Mouse (Mus musculus): Measurements from ENCODE around the gene Urad.
A peak's percentile ranks its signal among the peaks of the same experiment; 100 is the strongest.

The Urad gene

DNA sequence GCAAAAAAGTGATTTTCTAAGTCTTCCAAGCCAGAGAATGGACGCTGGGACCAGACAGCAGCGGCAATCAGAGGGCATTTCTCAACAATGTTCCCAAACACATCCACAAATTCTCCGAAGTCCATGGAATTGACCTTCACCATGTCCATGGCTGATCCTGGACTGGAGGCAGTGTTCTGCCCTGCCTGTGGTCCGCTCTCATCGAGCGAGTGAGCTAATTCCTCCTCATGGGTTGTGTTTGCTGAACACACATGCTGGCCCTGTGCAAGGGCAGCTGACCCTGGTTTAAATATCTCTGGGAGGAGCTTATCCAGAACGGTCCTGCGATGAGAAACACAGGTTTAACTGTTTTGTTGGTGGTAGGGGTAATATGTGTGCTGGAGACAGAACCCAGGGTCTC lies at the start of gene Urad:
Gene Urad, minus strand, starts transcription at position 258 of the 400 bp plus-strand sequence.
- DNase-seq (ENCODE audit: low spot score), result no peak

DNA sequence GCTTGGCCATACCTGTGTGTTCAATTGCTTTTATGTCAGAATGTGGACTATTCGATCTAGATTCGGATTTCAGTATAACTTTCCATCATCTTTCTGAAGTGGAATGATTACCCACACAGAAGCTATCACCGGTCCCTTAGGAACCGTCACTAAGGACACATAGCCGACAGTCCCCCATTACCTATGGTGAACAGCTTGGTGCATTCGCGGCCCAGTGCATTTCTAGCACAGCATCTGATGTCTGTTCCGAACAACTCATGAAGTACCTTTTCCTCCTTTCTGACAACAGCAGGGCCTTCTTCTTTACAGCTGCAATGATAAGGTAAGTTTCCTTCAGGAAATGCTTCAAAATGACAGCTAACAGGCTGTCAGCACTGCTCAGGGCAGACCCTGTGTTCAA lies 48.0 kb upstream of the Urad start:
- no peak for DNase-seq (ENCODE audit: low spot score)

DNA sequence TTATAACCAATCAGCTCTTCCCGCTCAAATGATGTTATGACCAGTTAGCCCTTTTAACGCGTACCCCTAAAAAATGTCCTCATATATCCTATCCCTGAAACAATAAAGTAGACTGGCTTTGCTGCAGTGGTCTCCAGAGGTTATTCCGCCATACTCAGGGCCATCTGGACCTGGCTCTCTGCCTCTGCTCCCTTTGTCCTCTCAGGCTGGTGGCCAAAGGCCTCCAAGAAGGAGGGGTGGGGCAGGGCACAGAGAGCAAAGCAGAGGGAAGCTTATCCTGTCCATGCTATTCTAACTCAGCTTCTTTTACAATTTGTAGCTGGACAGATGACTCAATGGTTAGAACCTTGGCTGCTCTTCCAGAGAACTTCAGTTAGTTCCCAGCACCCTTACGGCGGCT lies 46.0 kb upstream of the Urad start:
- DNase-seq (ENCODE audit: low spot score), result no peak

DNA sequence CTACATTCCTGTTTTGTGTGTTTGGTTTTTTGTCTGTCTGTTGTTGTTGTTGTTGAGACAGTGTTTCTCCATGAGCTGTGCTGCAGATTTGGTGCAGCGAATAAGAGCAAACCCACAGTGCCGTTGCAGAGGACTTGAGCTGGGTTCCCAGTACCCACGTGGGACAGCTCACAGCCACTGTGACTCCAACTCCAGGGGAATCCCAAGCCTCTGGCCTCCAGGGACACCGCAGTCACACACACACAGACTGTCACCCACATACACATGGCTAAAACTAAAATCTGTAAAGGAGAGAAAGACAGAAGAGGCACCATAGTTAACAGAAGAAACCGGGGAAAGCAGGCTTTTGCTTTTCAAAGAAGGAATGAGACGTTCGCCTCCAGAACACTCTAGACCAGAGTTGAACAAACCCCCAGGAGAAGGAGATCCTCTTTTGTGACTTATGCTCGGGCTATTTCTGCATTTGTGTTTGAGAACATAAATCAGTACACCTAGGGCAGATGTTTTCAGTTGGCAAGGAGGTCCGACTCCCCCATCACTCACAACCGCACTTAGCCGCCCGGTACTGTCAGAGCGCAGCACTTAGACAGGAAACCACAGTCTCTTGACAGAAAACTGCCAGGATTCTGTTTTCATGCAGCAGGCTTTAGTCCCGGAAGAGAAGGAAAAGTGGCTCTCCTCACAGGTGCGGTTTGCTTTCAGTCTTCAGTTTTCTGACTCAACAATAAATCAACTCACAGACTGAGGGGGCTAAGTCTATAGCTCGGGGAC lies 43.9 kb upstream of the Urad start:
- no peak for DNase-seq (ENCODE audit: low spot score)

DNA sequence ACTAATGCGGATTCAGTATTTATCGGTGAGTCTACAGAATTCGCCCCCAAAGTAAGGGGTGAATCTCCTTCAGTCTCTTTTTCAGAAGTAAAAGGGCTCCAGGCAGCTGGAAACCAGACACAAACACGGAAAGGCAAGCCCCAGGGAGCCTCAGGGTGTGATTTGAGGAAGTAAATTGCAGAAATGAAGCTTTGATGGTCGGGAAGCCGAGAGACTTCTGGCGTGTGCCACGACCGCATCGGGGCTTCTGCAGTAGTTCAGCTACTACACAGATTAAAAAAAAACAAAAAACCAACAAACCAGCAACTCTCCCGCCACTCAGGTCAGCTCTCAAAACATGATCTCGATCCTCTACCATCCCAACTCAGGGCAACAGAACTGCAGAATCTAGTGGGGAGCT lies 40.8 kb upstream of the Urad start:
- peak; percentile 35 for DNase-seq (ENCODE audit: low spot score)

DNA sequence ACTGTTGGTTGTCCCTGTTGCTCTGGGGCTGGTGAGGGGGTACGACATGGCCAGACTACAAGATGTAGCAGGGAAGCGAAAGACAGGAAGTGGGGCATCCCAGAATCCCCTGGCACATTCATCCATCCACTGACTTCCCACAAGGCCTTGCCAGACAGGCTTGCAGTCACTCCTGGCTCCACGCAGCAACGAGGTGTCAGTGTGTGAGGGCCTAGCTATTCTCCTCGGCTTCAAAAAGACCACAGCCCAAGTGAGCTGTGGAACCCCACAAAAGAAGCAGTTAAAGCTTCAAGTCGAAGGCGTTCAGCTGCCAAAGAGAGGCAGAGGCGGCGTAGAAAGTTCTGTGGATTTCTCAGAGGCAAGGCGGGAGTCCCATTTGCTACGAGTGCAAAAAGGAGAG lies 36.2 kb upstream of the Urad start:
- no peak for DNase-seq (ENCODE audit: low spot score)

DNA sequence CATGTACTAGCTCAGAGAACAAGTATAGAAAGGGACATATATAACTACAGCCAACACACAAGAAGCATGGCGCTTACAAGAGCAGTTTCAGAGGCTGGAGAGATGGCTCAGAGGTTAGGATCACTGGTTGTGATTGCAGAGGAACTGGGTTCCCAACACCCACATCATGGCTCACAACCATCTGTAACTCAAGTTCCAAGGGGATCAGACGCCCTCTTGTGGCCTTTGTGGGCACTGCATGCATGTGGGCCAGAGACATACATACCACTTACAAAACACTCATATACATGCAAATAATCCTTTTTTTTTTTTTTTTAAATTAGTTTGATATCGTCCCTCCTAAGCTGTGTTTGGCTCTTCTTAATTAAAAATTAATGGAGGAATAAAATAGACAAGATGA lies 35.3 kb upstream of the Urad start:
- peak; percentile 16 for DNase-seq (ENCODE audit: low spot score)

DNA sequence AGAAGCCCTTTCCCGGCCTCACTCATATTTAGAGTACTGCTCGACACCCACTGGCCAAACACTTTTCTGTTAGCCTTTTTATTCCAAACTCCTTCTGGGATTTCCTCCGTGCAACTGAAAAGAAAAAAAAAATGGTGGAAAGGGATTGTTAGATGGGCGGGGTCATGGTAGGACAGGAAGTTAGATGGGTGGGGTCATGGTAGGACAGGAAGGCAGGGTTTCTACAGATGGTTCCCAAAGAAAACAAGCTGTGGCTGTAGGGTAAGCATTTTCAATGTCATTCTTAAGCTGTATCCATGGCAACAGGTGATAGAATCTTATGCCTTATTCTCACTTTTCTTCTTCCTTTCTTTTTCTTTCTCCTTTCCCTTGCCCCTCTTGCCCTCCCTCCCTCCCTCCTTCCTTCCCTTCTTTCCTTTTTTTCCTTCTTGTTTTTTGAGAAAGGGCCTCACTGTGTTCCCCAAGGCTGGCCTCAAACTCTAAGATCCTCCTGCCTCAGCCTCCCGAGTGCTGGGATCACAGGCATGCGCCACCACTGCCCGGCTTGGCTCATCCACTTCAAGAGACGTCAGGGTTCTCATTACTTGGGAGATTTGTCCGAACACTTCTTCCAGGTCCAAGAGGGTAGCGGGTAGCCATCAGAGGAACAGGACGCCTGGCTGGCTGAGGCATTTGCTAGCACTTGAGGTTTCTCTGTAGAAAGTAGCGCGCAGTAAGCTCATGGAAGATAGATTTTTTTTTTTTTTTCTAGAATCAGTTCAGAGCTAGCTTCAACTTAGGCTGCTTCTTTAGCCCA lies 34.2 kb upstream of the Urad start:
- no peak for DNase-seq (ENCODE audit: low spot score)

DNA sequence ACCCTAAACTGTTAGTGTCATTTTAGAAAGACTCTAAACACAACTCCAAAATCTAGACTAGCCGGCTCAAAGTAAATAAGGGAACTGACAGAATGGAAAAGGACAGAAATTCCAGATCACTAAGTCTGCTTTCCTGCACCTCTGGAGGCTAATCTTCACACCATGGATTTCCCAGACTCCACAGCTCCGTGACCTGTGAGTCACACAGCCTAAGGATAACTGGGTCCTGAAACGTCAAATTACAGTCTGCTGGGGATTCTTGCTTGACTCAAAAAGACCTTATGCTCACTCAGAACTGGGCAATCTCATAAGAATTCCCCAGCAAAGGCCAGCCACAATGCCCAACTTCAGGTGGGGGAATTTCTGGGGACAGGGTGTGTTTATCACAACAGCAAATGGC lies 33.5 kb upstream of the Urad start:
- DNase-seq (ENCODE audit: low spot score), result no peak

DNA sequence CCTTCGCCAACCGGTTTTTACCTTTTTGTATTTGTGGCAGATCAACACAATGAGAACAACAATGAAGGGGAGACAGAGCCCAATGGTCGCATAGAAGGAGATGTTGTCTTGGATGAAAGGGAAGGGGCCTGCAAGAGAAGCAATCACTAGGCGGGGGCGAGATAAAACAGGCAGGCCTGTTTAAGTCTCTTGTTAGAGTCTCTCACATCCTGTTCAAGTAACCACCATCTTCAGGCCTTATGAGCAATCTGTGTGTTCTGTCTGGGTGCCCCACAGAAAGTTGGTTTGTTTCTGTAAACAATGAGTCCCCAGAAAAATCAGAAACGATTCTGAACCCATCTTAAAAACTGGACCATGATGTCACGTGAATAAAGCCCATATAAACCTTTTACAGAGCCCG lies 32.7 kb upstream of the Urad start:
- no peak for DNase-seq (ENCODE audit: low spot score)

DNA sequence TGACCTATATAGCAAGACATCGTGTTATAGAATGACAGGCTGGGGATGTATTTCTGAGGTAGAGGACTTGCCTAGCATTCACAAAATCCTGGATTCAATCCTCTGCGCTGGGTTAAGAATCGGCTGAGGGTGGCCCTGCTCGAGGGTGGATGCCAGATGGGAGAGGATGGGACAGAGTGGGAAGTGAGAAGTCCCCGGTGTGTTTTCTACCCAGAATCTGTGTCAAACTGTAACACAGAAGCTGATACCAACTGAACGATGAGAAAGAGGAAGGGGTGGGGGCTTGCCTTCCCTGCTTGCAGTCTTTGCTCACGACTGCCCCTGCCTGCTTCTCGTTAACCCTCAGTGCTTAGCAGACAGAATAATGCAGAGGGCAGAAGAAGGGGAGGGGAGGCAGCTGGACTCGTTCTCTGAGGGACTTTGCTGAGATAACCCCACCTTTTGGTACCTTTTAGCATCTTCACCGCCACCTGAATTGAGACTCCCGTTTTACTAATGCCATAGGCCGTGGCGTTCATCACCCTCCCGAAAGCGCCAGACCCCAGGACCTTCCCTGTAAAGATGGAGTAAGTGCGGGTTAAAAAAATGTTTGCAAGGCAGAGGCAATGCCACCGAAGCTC lies 32.0 kb upstream of the Urad start:
- DNase-seq (ENCODE audit: low spot score), result no peak

DNA sequence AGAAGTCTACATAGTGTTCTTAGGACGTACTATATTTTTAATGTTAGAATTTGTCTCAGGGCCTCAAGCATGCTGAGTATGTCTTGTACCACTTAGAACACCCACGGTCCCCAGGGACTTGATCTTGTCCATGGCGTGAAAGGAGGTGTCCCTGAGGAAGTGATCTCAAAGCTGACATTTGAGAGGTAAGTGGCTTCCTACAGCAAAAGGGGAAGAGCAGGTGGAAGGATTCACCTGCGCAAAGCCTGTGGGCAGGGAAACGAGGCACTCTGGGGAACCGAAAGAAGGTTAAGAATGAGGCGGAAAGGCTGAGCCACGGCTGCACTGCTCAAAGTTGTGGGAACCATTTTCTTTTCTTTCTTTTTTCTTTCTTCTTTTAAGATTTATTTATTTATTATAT lies 29.7 kb upstream of the Urad start:
- DNase-seq (ENCODE audit: low spot score), result no peak

DNA sequence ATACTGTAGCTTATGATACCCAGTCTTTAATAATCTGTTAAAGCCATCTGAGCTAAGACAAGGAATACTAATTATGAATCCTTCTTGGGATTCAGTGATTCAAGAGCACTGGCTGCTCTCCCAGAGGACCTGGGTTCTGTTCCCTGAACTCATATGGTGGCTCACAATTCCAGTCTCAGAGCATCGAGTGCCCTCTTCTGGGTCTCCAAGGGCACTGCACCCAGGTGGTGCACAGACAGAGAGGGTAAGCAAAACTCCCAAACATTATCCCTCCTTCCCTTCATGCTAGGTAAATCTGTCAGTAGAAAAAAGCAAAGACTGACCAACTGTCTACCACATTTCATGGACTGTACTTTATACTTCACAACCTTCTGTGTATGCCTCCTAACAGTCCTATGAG lies 23.7 kb upstream of the Urad start:
- no peak for DNase-seq (ENCODE audit: low spot score)

DNA sequence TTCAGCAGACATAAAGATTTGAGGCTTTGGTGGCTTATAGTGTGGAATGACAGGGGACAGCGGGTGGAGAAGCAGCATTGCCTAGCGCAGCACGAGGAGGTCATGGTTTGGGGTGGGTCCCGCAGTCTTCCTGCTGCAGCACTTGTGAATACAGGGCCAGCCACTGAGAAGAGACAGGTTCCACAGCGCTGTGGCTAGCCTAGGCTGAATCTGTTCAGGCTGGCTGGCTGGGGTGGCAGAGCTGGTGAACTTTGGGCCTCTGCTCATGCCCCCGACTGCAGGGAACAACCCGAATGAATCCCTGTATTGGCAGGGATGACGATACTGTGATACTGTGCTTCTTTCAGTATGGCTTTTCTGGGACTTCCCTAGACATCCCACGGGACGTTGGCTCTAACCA lies 21.7 kb upstream of the Urad start:
- DNase-seq (ENCODE audit: low spot score), result no peak

DNA sequence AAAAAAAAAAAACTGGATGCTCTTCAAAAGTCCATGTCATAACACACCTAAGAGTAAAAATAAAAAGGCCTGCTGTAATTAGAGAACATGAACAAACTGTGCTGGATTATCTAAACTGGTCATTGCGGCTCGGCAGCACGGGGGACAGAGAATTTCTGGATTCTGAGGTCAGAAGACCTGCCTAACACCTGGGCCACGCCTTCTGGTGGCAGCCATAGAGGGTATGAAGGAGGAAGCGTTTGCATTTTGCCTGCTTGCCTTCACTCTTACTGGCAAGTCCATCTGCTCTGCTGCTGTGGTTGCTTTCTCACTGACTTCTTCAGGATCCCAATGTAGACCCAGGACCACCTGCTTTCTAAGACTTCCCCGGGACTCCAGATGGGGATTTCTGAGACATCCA lies 20.7 kb upstream of the Urad start:
- DNase-seq (ENCODE audit: low spot score), result no peak

DNA sequence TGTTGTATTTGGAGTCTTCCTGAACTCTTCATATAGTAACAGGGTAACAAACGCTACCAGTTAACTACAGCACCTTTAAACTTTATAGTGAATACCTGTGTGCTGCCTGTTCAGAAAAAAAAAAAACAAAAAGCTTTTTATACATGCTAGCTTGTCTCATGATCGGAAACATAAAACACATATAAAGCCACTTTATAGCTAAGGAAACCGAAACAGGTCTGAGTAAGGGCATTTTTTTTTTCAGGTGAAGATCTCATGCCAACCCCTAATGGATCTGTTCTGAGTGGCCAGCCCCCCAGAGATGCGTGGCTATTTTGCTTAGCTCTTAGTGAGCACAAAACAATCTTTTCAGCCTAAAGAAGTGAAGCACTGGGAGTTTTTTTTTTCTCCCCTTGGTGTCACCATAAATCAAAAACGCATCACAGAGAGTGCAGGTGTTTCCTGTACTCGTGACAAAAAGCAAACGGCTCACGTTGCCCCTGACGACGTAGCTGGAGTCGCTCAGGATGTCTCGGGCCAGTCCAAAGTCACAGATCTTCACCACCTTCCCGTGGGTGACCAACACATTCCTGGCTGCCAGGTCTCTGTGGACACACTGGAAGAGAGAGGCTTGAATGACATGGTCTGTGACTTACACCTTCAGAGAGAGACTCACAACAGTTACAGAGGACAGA lies 18.6 kb upstream of the Urad start:
- DNase-seq (ENCODE audit: low spot score), result peak; percentile 40

DNA sequence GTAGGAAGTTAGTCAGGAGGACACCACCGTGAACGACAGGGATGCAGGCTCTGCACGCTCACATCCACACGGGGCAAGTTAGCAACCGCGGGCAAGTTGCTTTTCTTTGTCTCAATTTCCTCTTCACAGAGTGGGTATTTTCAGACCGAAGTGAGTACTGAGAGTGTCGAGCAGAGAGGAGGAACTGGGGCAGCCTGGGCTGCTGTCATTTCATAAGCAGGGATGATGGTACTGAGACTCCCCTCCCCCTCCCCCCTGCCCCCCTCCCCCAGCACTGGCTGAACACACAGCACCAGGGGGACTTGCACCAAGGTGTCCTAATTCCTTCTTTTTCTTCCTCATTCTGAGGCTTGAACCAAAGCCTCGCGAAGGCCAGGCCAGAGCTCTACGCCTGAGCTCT lies 17.3 kb upstream of the Urad start:
- DNase-seq (ENCODE audit: low spot score), result no peak

DNA sequence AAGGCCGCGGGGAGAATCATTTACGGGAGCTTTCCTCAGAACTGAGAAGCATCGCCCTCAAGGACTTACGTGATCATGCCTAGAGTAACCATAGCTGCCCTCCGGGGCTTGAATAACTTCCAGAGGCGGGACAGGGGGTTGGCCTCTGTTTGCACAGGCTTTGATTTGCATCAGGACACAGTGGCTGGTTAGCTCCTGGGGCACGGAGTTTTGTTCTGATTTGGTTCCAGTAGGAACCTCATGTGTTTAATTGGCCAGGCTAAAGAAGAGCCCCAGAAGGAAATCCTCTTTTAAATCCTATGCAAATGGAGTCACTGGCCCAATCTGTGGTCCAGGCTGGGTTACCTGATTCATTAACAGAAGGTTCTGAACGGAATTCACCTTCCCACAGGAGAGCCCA lies 16.7 kb upstream of the Urad start:
- peak; percentile 25 for DNase-seq (ENCODE audit: low spot score)

DNA sequence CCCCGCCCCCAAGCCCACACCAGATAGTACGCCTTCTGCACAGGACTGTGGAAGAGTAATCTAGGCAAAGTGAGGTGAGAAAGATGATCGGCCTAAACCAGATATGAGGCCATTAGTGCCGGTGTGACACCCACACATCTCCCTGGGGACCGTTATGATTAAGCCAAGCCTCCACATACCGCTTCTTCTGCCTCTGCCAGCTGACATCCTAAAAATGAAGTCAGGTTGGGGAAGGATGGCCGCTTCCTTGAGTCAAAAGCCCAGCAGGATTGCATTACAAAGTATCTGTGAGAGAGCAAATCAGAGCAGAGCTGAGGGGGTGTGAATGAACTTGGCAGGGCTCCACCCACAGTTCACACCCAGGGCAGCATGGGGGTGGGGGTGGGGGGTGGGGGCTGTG lies 10.5 kb upstream of the Urad start:
- DNase-seq (ENCODE audit: low spot score), result no peak

DNA sequence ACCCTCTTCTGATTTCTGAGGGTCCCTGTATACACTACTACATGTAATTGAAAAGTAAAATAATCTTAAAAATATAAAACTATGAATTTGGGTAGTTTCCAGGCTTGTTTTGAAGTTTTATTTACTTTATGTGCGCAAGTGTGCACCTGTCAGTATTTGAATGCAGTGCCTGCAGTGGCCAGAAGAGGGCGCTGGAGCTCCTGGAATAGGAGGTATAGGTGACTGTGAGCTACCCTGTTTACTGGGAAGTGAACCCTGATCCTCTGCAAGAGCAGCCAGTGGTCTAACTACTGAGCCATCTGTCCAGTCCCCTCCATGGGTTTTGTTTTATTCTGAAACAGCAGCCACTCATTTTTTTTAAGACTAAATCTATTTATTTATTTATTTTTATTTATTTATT lies 9.3 kb upstream of the Urad start:
- DNase-seq (ENCODE audit: low spot score), result peak; percentile 58

DNA sequence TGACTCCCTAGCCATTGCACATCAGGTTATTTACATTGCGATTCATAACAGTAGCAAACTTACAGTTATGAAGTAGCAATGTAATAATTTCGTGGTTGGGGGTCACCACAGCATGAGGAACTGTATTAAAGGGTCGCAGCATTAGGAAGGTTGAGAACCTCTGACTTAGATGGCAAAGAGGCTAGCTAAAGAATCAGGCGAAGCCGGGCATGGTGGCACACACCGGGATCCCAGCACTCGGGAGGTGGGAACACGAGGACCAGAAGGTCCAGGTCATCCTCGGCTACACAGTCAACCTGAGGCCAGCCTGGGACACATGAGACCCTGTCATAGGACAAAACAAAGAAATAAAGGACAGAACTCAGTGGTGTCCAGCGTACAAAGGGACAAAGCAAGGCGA lies 7.7 kb upstream of the Urad start:
- no peak for DNase-seq (ENCODE audit: low spot score)

DNA sequence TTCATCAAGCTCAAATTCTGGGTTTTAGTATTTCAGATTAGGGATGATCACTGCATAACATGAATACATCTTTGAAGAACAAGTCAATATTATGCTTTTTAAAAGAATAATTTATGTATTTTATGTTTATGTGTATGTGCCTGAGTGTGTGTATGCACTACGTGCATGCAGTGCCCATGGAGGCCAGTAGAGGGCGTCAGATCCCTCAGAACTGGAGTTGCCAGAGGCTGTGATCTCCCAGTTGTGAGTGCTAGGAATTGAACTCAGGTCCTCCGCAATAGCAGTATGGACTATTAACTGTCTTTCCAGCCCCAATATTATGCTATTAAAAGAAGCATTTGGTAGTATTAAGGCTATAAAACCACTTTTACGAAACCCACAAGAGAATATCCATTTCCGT lies 5.4 kb upstream of the Urad start:
- no peak for DNase-seq (ENCODE audit: low spot score)

DNA sequence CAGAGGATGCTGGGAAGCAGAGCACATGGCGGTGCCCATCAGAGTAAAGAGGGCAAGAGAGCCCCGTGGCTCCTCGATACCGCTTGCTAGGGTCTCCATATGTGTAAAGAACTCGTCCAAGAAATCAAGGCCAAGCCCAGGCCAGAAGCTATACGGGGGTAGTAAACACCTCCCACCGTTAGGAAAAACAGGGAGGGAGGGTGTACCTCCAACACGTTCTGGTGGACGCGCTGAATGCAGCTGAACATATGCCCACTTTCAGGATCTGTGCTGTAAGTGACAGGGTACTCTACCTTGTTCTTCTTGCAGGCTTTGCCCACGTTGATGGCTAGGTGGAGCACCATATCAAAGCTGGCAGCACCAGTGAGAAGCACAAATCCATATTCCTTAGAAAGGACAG lies 3.7 kb upstream of the Urad start:
- no peak for DNase-seq (ENCODE audit: low spot score)
